Mouse (Mus musculus) gastrocnemius, adult 8-10 months (tissue): ENCODE measurements around the gene Zc3hav1l. TPM values are rescaled to one million over a fixed set of nuclear protein-coding genes. Genes with fewer than 3 reads are reported as not detected.

Experiments used
- DNase-seq, 2 experiments: peaks; one replicate each; pipeline ENCODE4 v3.0.0; 2022; ENCODE audit warnings: low spot score in 2 of 2
- total RNA-seq, 4 experiments: library from RNA; stranded (reverse); gene quantifications; 2 replicates each; pipeline ENCODE4 v1.2.4; 2022

Gene Zc3hav1l
- total RNA-seq, 4 experiments from 2014 or later = 0.16 to 0.45 (median 0.18) TPM

DNA sequence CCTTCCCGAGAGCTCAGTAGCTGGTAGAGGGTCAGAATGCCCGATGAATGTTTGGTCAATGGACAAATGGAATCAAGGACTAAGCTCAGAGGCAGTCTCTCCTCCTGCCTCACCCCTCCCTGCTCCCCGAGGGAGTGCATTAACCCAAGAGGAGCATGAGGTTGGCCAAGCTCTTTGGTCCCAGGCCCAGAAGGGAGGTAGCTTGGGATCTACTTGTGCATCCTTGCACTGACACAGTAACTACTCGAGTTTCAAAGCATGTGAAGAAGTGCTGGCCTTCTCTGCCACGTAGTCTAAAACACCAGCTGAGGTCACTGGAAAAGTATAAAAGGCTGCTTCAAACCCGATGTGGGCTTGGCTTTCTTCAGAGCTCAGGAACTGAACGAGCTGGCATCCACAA is 34.6 kb downstream of the Zc3hav1l start:
- no peak for DNase-seq

DNA sequence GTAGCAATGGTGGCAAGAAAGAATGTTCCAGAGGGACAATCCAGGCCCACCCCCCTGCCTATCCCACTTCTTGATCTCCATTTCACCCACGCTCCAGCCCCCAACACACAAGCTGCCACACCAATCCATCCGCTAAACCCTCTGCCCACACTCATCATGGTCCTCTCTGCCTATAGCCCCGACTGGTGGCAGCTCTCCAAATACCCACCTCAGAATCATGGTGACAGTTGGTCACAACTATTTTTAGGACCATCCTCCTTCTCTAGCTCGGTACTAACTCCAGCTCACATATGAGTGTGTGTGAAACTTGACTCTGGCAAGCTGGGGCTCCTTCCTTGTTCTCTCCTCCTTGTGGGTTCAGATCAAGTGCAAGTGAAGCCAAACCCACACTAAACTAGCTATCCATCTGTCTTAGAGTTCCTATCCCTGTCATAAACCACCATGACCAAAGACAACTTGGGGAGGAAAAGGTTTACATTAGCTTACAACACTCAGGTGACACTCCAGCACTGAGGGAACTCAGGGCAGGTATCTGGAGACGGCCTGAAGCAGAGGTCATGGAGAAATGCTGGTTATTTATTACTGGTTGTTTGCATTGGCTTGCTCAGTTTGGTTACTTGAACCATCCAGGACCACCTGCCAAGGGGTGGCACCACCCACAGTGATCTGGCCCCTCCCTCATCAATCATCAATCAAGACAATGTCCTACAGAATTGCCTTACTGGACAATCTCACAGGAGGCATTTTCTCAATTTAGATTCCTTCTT is 35.5 kb downstream of the Zc3hav1l start:
- no peak for DNase-seq

DNA sequence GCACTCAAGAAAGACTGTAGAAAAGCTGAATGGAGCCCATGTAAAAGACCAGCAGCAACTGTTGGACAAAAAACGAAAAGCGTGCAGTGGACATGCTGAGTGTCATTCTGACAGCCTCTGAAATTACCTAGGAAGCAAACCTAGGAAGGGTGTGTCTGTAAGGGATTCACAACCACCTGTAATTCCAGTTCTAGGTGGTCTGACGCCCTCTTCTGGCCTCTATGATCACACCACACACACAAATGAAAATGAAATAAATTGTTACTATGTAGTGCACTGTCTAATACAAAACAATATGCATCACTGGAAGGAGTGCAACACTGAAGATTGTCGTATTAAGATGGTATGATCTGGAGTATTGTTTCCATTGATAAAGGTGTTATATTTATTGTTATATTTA is 37.2 kb downstream of the Zc3hav1l start:
- no peak for DNase-seq

DNA sequence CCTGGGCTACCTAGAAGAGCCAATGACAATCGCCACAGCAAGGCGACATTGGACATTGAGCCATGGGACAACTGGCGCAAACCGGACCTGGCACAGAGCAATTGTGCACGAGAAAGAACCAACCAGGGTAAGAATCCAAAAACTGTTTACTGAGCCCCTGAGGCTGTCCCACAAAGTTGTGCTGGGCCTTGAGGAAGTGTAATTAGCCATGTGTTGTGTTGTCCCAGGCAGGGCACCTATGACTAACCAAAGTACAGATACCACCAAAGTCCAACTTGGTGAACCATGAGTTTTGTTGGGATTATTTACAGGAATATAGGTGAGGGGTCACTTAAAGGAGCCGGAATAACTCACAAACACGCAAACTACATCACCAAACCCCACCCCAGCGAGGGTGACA is 41.6 kb downstream of the Zc3hav1l start:
- DNase-seq = no peak

DNA sequence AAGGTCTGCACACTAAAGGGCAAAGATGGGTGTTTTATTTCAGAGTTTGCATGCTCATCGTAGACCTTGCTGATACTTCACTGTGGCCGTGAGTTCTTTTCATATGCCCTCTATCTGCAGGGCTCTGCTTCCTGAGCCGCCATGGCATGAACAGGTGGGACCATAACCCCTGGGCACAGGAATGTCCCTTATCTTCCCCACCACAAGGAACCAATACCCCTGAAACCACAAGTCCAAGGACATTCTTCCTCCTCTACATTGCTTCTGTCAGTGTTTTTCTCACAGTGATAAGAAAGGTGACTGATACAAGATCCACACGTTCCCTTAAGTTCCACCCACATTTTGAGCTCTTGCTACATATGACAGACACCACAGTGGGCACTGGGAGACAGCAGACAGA is 42.3 kb downstream of the Zc3hav1l start:
- DNase-seq = no peak

DNA sequence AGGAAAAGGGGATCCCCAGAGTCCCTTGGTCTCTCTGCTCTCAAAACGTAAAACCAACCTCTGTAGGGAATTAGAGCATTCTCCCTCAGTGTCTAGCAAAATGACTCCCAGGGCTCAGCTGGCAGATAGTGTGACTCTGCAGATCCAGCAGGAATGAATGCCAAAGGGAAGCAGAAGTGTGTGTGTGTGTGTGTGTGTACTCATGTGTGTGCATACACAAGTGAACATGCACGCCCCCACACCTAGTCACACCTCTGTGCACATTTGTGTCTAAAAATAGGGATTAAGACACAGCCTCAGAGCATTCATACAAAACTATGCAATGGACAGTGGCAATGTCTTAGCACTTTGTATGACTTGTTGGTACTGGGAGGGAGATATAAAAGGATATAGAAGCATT is 43.3 kb downstream of the Zc3hav1l start:
- no peak for DNase-seq

DNA sequence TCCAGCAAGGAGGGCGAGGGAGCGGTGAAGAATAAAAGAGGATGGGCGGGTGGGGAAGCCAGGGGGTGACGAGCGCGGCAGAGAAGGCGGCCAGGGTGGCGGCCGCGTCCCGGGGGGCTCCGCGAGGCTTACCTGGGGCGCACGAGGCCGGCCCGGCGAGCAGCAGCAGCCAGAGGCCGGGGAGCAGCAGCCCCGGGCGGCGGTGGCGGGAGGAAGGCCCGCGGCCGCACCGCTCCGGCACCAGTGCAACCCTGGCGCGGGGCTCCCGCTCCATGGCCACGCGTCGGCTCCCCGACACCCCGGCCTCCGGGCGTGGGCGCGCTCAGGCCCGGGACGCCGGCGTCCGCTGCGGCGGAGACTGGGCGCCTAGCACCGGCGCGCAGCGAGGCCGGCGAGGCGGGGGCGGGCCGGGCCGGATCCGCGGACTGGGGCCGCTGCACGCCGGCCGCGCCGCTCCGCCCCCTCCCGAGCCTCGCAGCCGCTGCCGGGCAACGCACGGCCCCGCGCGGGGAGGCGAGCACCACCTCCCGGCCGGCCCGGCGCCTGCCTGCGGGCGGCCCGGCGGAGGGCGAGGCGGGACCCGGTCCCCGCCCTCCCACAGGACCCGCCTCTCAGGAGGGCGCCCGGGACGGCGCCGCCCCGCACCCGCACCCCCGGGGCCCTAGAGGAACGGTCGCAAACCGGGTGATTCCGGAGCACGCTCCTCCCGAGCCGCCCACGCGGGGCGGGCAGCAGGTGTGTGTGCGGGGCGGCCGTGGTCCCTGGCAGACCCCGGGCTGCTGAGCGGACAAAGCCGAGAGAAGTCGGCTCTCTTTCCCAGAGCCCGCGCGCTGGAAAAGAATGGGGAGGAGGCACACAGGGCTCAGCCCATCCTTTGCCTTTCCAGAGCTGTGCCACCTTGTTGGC is 45.1 kb downstream of the Zc3hav1l start, which contains the start of gene D630045J12Rik:
Gene D630045J12Rik (minus strand): TSS at position 274 of the 906 bp plus-strand sequence.
- peak; percentile 50 to 59 for DNase-seq

DNA sequence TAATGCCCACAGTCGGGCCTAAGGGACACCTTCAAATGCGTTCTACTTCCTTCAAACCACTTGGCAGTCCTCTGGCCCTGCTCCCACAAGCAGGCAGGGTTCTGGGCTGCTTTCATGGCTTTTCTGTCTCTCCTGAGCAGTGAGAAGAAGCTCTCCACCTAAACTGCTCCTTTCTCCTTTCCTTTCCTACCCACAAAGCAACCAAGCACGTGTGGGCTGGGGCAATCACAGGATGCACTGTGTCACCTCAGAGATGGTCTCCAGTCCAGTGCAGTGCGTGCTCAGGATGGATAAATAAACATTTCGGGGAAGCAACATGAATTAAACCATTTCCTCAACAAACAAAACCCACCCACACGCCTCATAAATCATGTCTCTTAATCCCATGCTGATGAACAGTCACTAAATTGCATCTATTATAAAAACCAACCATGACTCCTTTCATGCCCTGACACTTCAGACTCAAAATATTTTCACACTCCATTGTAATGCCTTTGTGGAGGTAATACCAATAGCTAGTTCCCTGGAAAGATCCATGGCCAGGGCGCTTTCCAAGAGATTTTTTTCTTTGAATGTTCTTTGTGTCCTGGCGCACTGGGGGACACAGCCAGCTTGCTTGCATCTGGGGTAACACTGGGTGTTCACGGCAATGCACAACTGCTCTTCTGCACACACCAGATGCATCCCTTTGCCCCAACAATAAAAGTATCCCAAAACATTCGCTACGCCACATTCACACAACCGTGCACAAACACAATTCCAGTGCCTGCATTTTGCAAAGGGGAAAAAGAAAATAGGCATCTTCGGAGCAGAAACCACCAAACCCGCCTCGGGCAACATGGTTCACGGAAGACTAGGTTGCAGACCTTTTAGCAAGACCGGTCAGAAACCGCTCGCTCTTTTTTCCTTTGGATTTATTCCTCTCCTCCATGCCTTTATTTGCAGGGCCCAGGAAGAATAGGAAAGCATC is 46.0 kb downstream of the Zc3hav1l start:
- no peak for DNase-seq

DNA sequence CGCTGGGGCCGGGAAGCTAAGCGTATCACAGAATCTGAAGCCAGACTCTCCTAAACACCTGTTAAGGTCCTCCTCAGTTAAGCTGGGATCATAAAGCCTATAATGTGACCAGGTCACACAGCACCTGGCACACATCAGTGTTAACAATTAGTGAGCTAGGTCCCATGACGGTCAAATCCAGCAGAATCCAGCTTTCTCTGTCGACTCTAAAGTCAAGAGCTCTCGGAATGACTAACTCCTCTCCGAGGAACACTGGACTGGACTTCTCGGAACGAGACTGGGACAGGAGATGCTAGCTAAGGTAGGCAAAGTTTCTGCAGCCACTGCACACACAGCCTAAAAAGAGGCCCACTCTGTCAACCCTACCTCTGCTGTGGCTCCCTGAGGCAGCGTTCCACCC is 46.9 kb downstream of the Zc3hav1l start:
- DNase-seq = no peak

DNA sequence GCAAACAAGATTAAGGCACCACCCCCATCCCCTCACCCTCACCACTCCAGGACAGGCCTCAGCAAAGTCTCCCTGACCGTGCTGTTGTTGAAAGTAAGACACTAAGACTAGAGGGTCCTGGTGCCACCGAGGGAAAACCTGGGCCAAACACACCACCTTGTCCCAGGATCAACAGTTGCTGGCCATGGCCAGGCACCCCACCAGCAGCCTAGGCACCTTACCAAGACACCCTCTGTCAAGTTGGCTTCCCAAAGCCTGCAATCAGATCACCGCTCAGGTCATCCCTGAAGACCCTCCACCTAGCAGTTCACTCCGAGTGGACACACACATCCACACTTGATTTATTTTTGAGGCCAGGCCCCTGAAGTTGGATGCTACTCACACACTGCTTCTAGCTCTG is 47.6 kb downstream of the Zc3hav1l start:
- no peak for DNase-seq

DNA sequence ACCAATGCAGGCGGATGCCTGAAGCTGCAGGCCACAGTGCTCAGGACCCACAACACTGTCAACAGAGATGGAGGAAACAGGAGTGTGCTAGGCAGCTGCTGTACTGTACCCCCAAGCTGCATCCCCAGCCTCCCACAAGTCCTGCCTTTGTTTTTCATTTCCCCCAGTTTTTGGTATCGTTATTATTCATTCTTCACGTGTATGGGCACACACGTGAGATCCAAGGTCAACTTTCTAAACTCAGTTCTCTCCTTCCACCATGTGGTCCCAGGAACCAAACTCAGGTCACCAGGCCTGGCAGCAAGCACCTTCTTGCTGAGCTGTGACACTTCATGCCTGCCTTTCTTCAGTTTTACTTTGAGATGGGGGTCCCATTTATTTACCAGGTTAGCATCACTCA is 51.7 kb downstream of the Zc3hav1l start:
- DNase-seq = no peak

DNA sequence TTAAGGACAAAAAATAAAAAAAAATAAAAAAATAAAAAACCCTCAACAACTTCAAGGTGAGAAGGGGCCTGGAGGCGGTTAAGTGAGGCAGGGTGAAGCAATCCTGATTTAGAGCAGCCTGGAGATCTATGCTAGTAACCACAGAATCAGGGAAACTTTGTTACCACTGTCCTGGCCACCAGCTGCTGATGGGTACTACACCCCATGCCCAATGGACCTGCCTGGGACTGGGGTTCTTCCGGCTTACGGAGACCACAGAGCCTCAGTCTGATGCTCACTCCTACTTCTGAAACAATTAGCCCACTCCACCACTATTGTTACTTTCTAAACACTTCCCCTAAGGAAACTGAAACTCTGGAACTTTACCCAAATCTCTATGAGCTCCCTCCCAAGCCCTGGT is 54.3 kb downstream of the Zc3hav1l start:
- no peak for DNase-seq

DNA sequence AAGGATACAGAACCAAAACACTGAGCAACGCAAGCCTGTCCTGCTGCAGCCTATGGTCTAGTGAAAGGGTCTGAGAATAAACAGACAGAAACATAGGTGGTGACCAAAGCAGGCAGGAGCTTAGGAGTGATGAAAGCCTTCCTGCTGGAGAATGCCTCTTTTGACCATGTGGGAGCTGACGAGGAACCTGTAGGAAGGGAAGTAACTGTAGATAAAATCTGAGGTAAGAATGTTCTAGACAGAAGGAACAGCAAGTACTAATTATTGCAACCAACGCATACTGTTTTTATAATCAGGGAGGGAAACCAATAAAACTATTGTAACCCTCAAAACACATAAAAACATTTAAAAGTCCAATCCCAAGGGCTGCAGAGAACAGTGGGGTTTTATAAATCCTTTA is 54.9 kb downstream of the Zc3hav1l start:
- DNase-seq = no peak

DNA sequence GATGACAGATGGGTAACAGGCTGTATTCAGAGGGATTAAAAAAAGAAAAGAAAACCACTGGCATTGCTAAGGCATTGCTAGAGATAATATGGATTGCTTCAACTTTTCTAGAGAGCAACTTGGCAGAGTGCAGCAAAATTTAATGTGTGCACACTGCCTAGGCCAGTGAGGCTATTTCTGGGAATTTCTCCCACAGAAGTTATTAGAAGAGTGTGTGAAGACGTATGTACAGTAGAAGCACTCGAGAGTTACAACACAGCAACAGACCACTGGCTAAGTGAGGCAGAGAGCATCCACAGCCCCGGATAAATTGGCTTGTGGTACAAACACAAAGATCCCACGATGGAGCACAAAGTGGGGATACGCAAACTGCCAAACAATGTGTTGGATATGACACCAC is 56.2 kb downstream of the Zc3hav1l start:
- DNase-seq = no peak

DNA sequence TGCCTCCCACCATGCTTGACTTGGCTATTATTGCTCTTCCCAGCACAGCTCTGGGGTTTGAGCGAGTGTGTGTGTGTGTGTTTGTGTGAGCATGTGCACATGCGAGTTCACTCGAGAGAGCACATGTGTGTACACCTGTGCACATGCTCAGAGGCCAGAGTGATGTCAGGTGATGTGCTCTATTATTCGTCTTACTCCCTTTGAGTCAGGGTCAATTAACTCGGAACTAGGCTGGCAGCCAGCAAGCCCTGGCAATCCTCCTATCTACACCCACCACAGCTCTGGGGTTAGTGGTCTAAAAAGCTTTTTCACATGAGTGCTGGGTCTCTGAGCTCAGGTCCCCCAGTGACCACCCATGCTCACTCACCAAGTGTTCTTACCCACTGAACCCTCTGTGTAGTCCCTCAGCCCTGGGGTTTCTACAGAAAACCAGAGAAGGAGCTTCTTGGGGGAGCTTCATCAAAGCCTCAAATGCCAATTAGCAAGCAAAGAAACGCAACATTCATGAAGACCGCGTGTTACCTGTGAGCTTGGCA is 56.7 kb downstream of the Zc3hav1l start:
- no peak for DNase-seq

DNA sequence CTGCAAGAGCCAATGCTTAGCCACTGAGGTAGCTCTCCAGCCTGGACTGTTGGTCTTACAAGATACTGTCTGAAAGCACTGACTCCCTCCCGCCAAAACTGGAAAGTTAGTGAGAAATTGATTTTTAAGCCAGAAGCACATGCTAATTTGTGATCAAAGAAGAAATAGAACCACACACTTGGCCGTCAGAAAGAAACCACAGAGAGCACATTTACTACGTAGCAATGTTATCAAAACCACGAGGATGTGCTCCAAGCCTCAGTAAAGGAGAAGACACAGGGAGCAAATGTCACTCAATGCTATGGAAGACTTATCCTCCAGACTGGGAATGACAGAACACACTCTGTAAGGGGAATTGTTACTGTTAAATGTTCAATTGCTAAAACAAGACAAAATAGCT is 57.6 kb downstream of the Zc3hav1l start:
- no peak for DNase-seq

DNA sequence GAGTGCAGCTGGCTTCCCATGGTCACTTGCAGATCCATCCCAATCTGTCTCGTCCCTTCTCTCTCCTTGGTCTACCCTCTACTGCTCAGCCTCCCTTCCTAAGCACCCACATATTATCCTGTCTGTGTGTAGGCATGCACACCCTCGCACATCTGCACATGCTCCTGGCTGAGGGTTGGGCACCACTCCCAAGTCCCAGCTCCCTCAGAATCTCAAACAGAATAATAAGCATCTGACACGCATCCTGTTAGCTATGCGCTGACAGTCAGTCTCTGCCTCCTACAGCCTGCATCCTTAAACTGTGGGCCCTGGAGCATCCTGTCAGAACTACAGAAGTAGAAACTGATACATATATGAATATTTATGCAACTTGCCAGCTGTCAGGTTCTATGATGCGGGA is 58.4 kb downstream of the Zc3hav1l start:
- no peak for DNase-seq

DNA sequence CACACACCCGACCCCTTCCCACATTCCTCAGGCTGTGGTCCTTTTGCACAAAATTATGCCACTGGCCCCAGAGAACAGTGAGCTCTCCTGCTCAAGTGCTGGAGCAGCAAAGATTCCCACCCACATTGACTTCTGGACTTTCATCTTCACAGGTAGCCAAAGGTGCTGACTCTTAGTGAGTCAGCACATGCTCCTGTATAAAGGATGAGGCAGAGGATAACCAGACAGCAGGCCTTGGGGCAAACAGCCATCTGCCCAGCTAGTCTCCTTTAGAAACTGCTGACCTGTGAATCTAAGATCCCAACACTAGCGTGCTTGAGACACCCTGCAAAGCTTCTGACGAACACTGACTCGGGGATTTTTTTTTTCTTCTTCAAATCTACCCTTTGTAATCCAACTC is 60.7 kb downstream of the Zc3hav1l start:
- DNase-seq = no peak
